Mouse (Mus musculus) midbrain, postnatal 0 days (tissue): ENCODE data around the gene Ier5. TPM values are rescaled to one million over a fixed set of nuclear protein-coding genes. Genes with fewer than 3 reads are reported as not detected.

ENCODE experiments used
- ATAC-seq: fragments of 200-750 bp; cut with Nextera tagmentation; 2 replicates; pipeline ENCODE4 v1.8.0; 2017; ENCODE audit warnings: moderate number of reproducible peaks, mild to moderate bottlenecking, moderate TSS enrichment, moderate library complexity; ENCODE audit not compliant: low FRiP score
- DNase-seq: peaks from one replicate; pipeline ENCODE4 v3.0.0-alpha.2; 2015; ENCODE audit warnings: low spot score
- H3K27ac ChIP-seq: fragments of 300-500 bp; sonication (generic); 2 replicates; pipeline ENCODE4 v1.5.1; 2014; ENCODE audit warnings: low read depth, mild to moderate bottlenecking, low read length, mixed read lengths
- H3K27me3 ChIP-seq: fragments of 300-500 bp; sonication (generic); 2 replicates; pipeline ENCODE4 v1.6.1; 2014; ENCODE audit warnings: low read length, control low read depth, mixed read lengths; ENCODE audit not compliant: insufficient read depth
- H3K36me3 ChIP-seq: fragments of 300-500 bp; sonication (generic); 2 replicates; pipeline ENCODE4 v1.6.1; 2014; ENCODE audit warnings: low read length, control low read depth, mixed read lengths; ENCODE audit not compliant: insufficient read depth
- H3K4me1 ChIP-seq: fragments of 300-500 bp; sonication (generic); 2 replicates; pipeline ENCODE4 v1.6.1; 2014; ENCODE audit warnings: mild to moderate bottlenecking, control low read depth, antibody characterized with exemption, low read length, mixed read lengths; ENCODE audit not compliant: insufficient read depth
- H3K4me2 ChIP-seq: fragments of 300-500 bp; sonication (generic); 2 replicates; pipeline ENCODE4 v1.6.1; 2014; ENCODE audit warnings: low read depth, mild to moderate bottlenecking, low read length, mixed read lengths; ENCODE audit not compliant: poor library complexity, severe bottlenecking
- H3K4me3 ChIP-seq: fragments of 300-500 bp; sonication (generic); 2 replicates; pipeline ENCODE4 v1.5.1; 2014; ENCODE audit warnings: low read depth, mild to moderate bottlenecking, low read length, moderate library complexity
- H3K9ac ChIP-seq: fragments of 300-500 bp; sonication (generic); replicated peaks from 2 replicates; pipeline ENCODE4 v1.6.1; 2014; ENCODE audit warnings: mild to moderate bottlenecking, low read length, moderate library complexity, mixed read lengths; ENCODE audit not compliant: poor library complexity, severe bottlenecking
- H3K9me3 ChIP-seq: fragments of 300-500 bp; sonication (generic); 2 replicates; pipeline ENCODE4 v1.6.1; 2016; ENCODE audit warnings: low read length, control low read depth
- CTCF ChIP-seq: IDR thresholded peaks from 2 replicates; pipeline ENCODE4 v1.5.1; 2016; ENCODE audit warnings: antibody characterized with exemption, mild to moderate bottlenecking
- WGBS: fragments of 180-500 bp; shearing (Covaris S2); extraction: QIAGEN DNeasy Blood & Tissue Kit; methylation state at CpG from one replicate; pipeline ENCODE4 v1.1.7; 2014; 5-methylcytosine and 5-hydroxymethylcytosine counted together
- polyA plus RNA-seq: library from polyadenylated mRNA; unstranded; fragments of >200 nt; fragmentation: Nextera tagmentation; extraction: Ambion mirVana; gene quantifications from 2 replicates; pipeline ENCODE4 v1.2.1, GENCODE M21; 2015
- total RNA-seq: library from RNA; depleted of rRNA; stranded (reverse); fragments of >200 nt; gene quantifications from 2 replicates; pipeline ENCODE4 v1.2.3, GENCODE M21; 2014; rRNA removed

Gene Ier5
- total and polyA plus RNA-seq, 2 experiments from 2014 or later = 4.0 to 44.2 TPM

- H3K4me3 ChIP-seq = no peak overlapping the region
- H3K27ac ChIP-seq = peak overlapping the region; percentile 21; the same call in 1 of the 2 replicates
- no peak overlapping the region for H3K9ac ChIP-seq
- ATAC-seq = no peak
- no peaks in the 10 kb centered on the region for H3K36me3 ChIP-seq
- 9% methylated on average over 4 of the region's 4 CpGs for WGBS
- no peak for TF ChIP-seq CTCF
- no peak for DNase-seq
- no peaks in the 10 kb centered on the region for H3K27me3 ChIP-seq
- no peak overlapping the region for H3K4me2 ChIP-seq
- H3K4me1 ChIP-seq = peaks cover 6% of the 10 kb centered on the region; the same call in 1 of the 2 replicates
- H3K9me3 ChIP-seq = no peaks in the 10 kb centered on the region
Observed at GRCm38 (mm10) chr1:155052131-155052760, 47.2 kb downstream of the Ier5 start.

DNA sequence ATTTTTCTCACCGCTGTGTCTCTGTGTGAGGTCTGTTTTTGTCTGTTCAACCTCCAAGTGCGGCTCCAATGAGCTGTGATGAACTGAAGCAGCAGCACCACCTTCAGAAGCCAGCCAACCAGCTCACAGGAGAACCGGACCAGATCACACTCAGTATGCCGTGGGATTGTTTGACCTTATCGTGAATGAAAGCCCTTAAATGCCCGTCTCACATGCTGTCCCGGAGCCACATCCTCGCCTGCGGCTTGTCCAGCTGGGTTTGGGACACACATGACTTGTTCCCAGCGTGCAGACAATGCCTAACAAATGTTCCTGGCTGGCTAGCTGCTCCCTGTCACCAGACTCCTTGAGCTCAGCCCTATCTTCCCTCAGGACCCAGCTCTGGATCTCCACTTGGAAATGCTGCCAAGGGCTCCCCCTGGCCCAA is 47.7 kb downstream of the Ier5 start:
- Histone ChIP-seq H3K4me1 (peaks cover 6% of the 10 kb centered on the region; the same call in 1 of the 2 replicates), H3K27me3 (no peaks in the 10 kb centered on the region), H3K36me3 (no peaks in the 10 kb centered on the region), H3K9ac (no peak overlapping the region), H3K4me3 (no peak overlapping the region), H3K4me2 (no peak overlapping the region), H3K27ac (0 out of 2 replicates have a peak overlapping the region, but pooled peaks have one; percentile 21), H3K9me3 (no peaks in the 10 kb centered on the region)
- no peak for TF ChIP-seq CTCF
- peak; percentile 67 for DNase-seq
- WGBS = 27% methylated on average over 10 of the region's 10 CpGs
- ATAC-seq = no peak

DNA sequence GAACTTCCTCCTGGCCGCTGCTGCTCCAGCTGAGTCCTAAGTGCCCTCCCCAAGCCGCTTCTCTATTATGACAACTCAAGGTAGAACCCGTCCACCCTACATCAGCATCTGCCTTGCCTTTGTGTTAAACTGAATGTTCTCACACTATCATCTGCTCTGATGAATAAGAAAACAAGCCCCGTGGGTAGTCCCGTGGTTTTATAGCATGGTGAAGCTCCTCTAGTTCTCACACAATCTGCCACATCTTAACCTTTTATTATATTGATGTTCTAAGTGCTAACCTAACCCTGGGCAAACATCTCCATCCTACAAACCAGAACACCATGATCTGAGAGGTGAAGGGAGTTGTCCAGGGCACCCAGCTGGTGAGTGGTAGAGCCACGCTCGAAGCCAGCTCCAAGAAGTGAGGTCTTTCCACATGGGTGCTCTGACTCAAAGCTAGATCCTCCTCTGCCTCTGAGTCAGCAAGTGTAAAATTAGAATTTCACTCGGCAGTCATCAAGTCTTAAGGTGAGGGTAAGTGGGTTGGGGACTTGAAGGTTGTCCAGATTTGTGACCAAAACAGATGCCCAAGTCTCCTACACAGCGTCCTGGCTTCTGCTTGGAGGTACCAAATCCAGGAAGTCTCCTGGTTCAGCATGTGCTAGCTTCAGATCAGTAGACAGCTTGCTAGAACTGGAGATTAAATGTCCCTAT is 48.4 kb downstream of the Ier5 start:
- Histone ChIP-seq H3K9ac (no peak overlapping the region), H3K27me3 (no peaks in the 10 kb centered on the region), H3K4me2 (no peak overlapping the region), H3K4me3 (no peak overlapping the region), H3K4me1 (peaks cover 6% of the 10 kb centered on the region; the same call in 1 of the 2 replicates), H3K9me3 (no peaks in the 10 kb centered on the region), H3K36me3 (no peaks in the 10 kb centered on the region), H3K27ac (no peak overlapping the region)
- no peak for TF ChIP-seq CTCF
- ATAC-seq (no peak), DNase-seq (no peak)
- WGBS = 85% methylated on average over 9 of the region's 9 CpGs

GRCm38 (mm10) chr1:155050174-155050573 is 49.3 kb downstream of the Ier5 start:
- H3K9me3 ChIP-seq = no peaks in the 10 kb centered on the region
- DNase-seq = no peak
- no peak overlapping the region for H3K27ac ChIP-seq
- 58% methylated on average over 5 of the region's 5 CpGs for WGBS
- H3K4me2 ChIP-seq = no peak overlapping the region
- ATAC-seq = peak; percentile 53
- H3K27me3 ChIP-seq = no peaks in the 10 kb centered on the region
- peaks cover 6% of the 10 kb centered on the region; the same call in 1 of the 2 replicates for H3K4me1 ChIP-seq
- no peaks in the 10 kb centered on the region for H3K36me3 ChIP-seq
- TF ChIP-seq CTCF = no peak
- no peak overlapping the region for H3K4me3 ChIP-seq
- H3K9ac ChIP-seq = no peak overlapping the region

DNA sequence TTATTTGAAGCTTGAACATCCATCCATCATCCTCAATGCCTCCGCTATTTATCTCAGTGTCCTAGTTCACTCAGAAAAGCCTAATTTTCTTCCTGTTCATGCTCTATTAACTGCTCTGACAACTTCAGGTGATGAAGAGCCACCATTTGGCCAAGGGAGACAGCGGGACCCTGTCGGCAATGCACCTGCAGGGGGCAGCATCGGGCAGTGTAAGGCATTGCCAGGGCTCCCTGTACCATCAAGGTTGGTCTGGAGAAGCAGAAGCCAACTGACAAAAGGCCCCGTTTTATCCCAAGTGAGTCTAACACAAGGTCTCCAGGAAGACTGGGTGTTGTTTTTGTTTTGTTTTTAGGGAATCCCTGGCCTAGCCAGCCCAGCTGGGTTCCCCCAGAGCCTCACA is 50.5 kb downstream of the Ier5 start:
- DNase-seq (peak; percentile 92), ATAC-seq (peak; percentile 79)
- H3K9ac ChIP-seq = no peak overlapping the region
- no peak overlapping the region for H3K4me2 ChIP-seq
- no peak overlapping the region for H3K4me3 ChIP-seq
- H3K9me3 ChIP-seq = no peaks in the 10 kb centered on the region
- no peak overlapping the region for H3K27ac ChIP-seq
- no peaks in the 10 kb centered on the region for H3K27me3 ChIP-seq
- peaks cover 6% of the 10 kb centered on the region; the same call in 1 of the 2 replicates for H3K4me1 ChIP-seq
- 7% methylated on average over 5 of the region's 5 CpGs for WGBS
- H3K36me3 ChIP-seq = no peaks in the 10 kb centered on the region
- TF ChIP-seq CTCF = peak; percentile 99

Other genes starting within 250 kb of the Ier5 start
- 68.4 and 76.9 TPM in 2 replicates for gene Cacna1e, start 215.1 kb downstream of the Ier5 start, total RNA-seq
- 7.6 and 10.3 TPM in 2 replicates for gene Cacna1e, start 215.1 kb downstream of the Ier5 start, polyA plus RNA-seq
- gene Mr1, start 47.2 kb upstream of the Ier5 start, total RNA-seq = 2.9 and 5.1 TPM in 2 replicates
- gene Mr1, start 47.2 kb upstream of the Ier5 start, polyA plus RNA-seq = 1.8 and 2.6 TPM in 2 replicates
- 86.8 and 114 TPM in 2 replicates for gene Stx6, start 59.1 kb upstream of the Ier5 start, total RNA-seq
- gene Stx6, start 59.1 kb upstream of the Ier5 start, polyA plus RNA-seq = 75.3 and 81.8 TPM in 2 replicates
- gene BC034090, start 144.8 kb upstream of the Ier5 start, total RNA-seq = 7.3 and 11.2 TPM in 2 replicates
- gene BC034090, start 144.8 kb upstream of the Ier5 start, polyA plus RNA-seq = 1.9 TPM in 2 replicates